ENCODE assay signal across 8 mouse cellular contexts in genomic region chr2:13372256-13372824, GRCm38 (mm10).
DNase-seq lines count a peak whose midpoint lies in the region; ATAC-seq and TF ChIP-seq lines count a peak whose summit lies in the region.

No protein-coding gene starts in this region.

- no peak overlapping the region for H3K4me2 ChIP-seq in forebrain, embryonic 11.5 days (ENCODE audit: low read depth, low read length, severe bottlenecking)
- H3K4me2 ChIP-seq in limb, embryonic 15.5 days, result 0 out of 2 replicates have a peak overlapping the region, but pooled peaks have one; percentile 7

- peak; percentile 95 for ATAC-seq in forebrain, embryonic 11.5 days (replicated peaks; ENCODE audit: low FRiP score)
- no peak for ATAC-seq in limb, embryonic 15.5 days (ENCODE audit: insufficient number of reproducible peaks, low FRiP score, low TSS enrichment, low read depth)

- peak overlapping the region; percentile 92 for H3K27ac ChIP-seq in forebrain, embryonic 11.5 days (ENCODE audit: low read depth, low read length)
- H3K27ac ChIP-seq in limb, embryonic 15.5 days, result peak overlapping the region; percentile 40
- no peak overlapping the region for H3K27ac ChIP-seq in layer of hippocampus, adult 2 months

- no peak overlapping the region for H3K4me3 ChIP-seq in forebrain, embryonic 11.5 days (ENCODE audit: low read depth, low read length)
- no peak overlapping the region for H3K4me3 ChIP-seq in limb, embryonic 15.5 days
- H3K4me3 ChIP-seq in layer of hippocampus, adult 2 months, result no peak overlapping the region

- under 1% methylated on average over 5 of the region's 5 CpGs for WGBS in forebrain, embryonic 11.5 days
- 5% methylated on average over 5 of the region's 5 CpGs for WGBS in limb, embryonic 15.5 days

- H3K36me3 ChIP-seq in forebrain, embryonic 11.5 days (ENCODE audit: control insufficient read depth, insufficient read depth, low read length), result no peaks in the 10 kb centered on the region
- no peaks in the 10 kb centered on the region for H3K36me3 ChIP-seq in limb, embryonic 15.5 days

- no peaks in the 10 kb centered on the region for H3K9me3 ChIP-seq in forebrain, embryonic 11.5 days (ENCODE audit: control insufficient read depth, low read length)
- no peaks in the 10 kb centered on the region for H3K9me3 ChIP-seq in limb, embryonic 15.5 days

- peaks cover 18% of the 10 kb centered on the region for H3K4me1 ChIP-seq in forebrain, embryonic 11.5 days (replicated peaks; ENCODE audit: control insufficient read depth, insufficient read depth, low read length)
- peaks cover 14% of the 10 kb centered on the region for H3K4me1 ChIP-seq in limb, embryonic 15.5 days

- no peak for TF ChIP-seq CTCF in layer of hippocampus, adult 2 months (conservative IDR thresholded peaks at IDR 0.05)

- no peak overlapping the region for H3K9ac ChIP-seq in forebrain, embryonic 11.5 days (ENCODE audit: low read length)
- H3K9ac ChIP-seq in limb, embryonic 15.5 days, result no peak overlapping the region

- intact Hi-C loops in heart, postnatal 36 days (cut with DNase I), result loop anchor here (2.0 to 5.0 kb wide), 2 partner anchors 80 to 200 kb away; partner anchors contain the start of gene Vim

- H3K27me3 ChIP-seq in forebrain, embryonic 11.5 days (ENCODE audit: control insufficient read depth, insufficient read depth, low read length), result no peaks in the 10 kb centered on the region
- no peaks in the 10 kb centered on the region for H3K27me3 ChIP-seq in limb, embryonic 15.5 days

- peak; percentile 61 for DNase-seq in adrenal gland, postnatal 10 days
- peak; percentile 83 for DNase-seq in forebrain, embryonic 11.5 days (ENCODE audit: low spot score)
- peak; percentile 26 to 49 for DNase-seq in heart, postnatal 36 days
- peak; percentile 62 for DNase-seq in neural tube, embryonic 10.5 days (ENCODE audit: extremely low spot score, low spot score)
- DNase-seq in layer of hippocampus, adult 9-10 months (ENCODE audit: low spot score), result no peak
- DNase-seq in layer of hippocampus, adult 2 months (ENCODE audit: low spot score in 2 of 2), result no peak
- no peak for DNase-seq in urinary bladder, postnatal 25 days (ENCODE audit: low spot score)

Comparison
In these comparisons a context has a peak if more than half of its experiments do, and no peak if none do; other contexts are left out.
1. DNase-seq: peak in adrenal gland, postnatal 10 days (single experiment), forebrain, embryonic 11.5 days (single experiment), heart, postnatal 36 days (2 of 2) and neural tube, embryonic 10.5 days (single experiment); none in layer of hippocampus, adult 9-10 months (single experiment), layer of hippocampus, adult 2 months (0 of 2) and urinary bladder, postnatal 25 days (single experiment).